22 mouse cellular contexts compared by ENCODE assay signal in the genomic region with DNA sequence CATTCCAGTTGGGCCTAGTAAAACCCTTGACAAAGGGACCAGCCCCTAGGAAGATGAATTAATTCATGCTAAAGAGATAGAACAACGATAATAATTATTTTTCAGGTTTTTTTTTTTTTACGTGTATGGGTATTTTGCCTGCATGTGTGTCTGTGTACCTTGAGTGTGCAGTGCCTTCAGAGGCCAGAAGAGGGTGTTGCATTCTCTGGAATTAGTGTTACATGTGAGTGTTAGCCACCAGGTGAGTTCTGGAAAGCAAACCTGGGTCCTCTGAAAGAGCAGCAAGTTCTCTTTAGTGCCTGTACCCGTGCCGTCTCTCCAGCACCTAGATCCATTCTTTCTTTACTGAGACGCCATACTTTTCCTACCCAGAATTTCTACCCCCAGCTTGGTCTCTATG.
DNase-seq lines count a peak whose midpoint lies in the region; TF ChIP-seq lines count a peak whose summit lies in the region.
"Had no signal": no experiment of that assay in that cellular context is flagged by ENCODE, and none has a peak within 500 bp of the region (broad histone marks: within the 10 kb centered on the region; RNA-seq: fewer than 3 reads in every experiment).

No protein-coding gene starts in this region.

- H3K9me3 ChIP-seq in E14TG2a.4 (ENCODE audit: low read length) = no peaks in the 10 kb centered on the region
- H3K9me3 ChIP-seq: G1E had no signal

- H3K4me3 ChIP-seq in E14TG2a.4 (replicated peaks; ENCODE audit: low read length) = no peak overlapping the region

- H3K27me3 ChIP-seq in E14TG2a.4 (ENCODE audit: insufficient read depth, low read length) = no peaks in the 10 kb centered on the region
- H3K27me3 ChIP-seq: Patski had no signal

- no peaks in the 10 kb centered on the region for H3K36me3 ChIP-seq in E14TG2a.4 (ENCODE audit: insufficient read depth, low read length)
- H3K36me3 ChIP-seq: G1E had no signal

- DNase-seq in heart, adult 11 months = peak; percentile 42
- no peak for DNase-seq in heart, adult 8-10 months (ENCODE audit: low spot score)
- peak; percentile 65 for DNase-seq in R1 (ENCODE audit: low read depth, low spot score)
- DNase-seq in ZHBTc4 (ENCODE audit: low read depth, low spot score) = peak; percentile 72
- DNase-seq in right cerebral cortex, postnatal 25 days = no peak
- no peak for DNase-seq in lung, postnatal 36 days
- no peak for DNase-seq in layer of hippocampus, adult 8-10 months (ENCODE audit: low spot score in 2 of 2)
- DNase-seq: adrenal gland, adult 2 months; adrenal gland, adult 8-10 months; adrenal gland, postnatal 10 days; adrenal gland, postnatal 14 days; adrenal gland, postnatal 25 days; adrenal gland, postnatal 36 days; B cell, adult 2 months; cerebellum, adult 11 months; cerebellum, adult 11-12 months; cerebellum, adult 18-20 months; cerebellum, adult 2 months; cerebellum, adult 8-10 months had no signal

- TF ChIP-seq CTCF in E14TG2a.4 (conservative IDR thresholded peaks at IDR 0.05; ENCODE audit: low read length) = peak; percentile 69

- H3K4me1 ChIP-seq in E14TG2a.4 (replicated peaks; ENCODE audit: low read depth, low read length) = peaks cover 22% of the 10 kb centered on the region

Comparison
In these comparisons a context has a peak if more than half of its experiments do, and no peak if none do; other contexts are left out.
1. DNase-seq: peak in heart, adult 11 months (single experiment), R1 (single experiment) and ZHBTc4 (single experiment); none in heart, adult 8-10 months (single experiment), right cerebral cortex, postnatal 25 days (single experiment), lung, postnatal 36 days (single experiment) and layer of hippocampus, adult 8-10 months (0 of 2).